Mouse (Mus musculus): ENCODE data around the gene 1810046K07Rik.

Gene 1810046K07Rik

GRCm38 (mm10) chr9:51328731-51329130 lies at the start of gene 1810046K07Rik:
Gene 1810046K07Rik, minus strand, starts transcription at chr9:51328917.
- DNase-seq (ENCODE audit: low read depth, low spot score), result no peak

DNA sequence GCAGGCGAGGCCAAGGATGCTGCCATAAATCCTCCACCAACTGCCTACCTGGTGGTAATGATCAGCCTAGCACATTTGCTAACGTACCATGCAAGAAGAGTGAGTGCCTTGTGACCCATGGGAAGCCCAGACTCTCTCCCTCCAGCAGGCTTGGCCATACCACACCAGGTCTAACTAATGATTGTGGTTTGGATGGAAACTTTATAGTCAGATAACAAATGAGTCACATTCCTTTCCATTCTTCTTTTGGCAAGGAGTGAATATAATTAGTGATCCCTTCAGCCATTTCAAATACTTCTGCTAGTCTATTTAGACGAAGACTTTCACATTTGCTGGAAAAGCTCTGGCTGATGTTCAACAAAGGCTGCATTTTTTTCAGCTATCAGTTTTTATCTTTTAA lies 40.8 kb upstream of the 1810046K07Rik start:
- DNase-seq (ENCODE audit: low read depth, low spot score), result no peak

DNA sequence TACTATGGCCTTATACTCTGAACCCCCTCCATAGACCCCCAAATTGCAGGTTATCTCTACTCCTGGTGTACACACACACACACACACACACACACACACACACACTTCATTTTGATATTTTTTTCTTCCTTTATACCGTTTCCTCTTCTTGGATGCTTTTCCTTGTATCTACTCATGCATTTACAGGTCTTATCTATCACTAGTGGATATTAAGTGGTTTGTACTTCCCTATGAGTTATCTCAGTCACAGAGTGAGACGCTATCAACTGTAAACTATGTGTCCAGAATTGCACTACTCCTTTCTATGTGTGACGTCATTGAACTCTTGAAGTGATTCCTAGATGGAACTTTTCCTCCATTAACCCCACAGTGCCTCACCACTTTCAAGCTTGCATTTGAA lies 38.4 kb upstream of the 1810046K07Rik start:
- DNase-seq (ENCODE audit: low read depth, low spot score), result no peak

- DNase-seq (ENCODE audit: low read depth, low spot score), result no peak
Observed at GRCm38 (mm10) chr9:51364059-51364458, 35.3 kb upstream of the 1810046K07Rik start.

- DNase-seq (ENCODE audit: low read depth, low spot score), result no peak
Observed at GRCm38 (mm10) chr9:51353511-51353910, 24.8 kb upstream of the 1810046K07Rik start.

DNA sequence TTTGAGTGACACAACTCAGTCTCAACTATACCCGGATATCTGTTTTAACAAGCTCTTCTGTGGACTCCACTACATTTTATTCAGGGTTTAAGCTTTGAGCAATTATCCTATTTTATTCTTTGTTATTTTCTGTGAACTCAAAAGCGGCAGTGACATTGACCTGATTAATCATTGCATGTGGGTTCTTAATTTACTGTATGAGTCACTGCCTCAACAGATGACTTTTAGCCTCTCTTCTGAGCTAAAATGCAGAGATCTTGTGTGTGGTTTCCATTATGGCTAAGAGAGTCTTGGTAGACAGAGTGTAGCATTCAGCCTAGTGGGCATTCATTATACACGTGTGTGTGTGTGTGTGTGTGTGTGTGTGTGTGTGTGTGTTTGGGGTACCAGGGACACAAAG lies 24.2 kb upstream of the 1810046K07Rik start:
- DNase-seq (ENCODE audit: low read depth, low spot score), result no peak

- DNase-seq (ENCODE audit: low read depth, low spot score), result no peak
Observed at GRCm38 (mm10) chr9:51349422-51349821, 20.7 kb upstream of the 1810046K07Rik start.

DNA sequence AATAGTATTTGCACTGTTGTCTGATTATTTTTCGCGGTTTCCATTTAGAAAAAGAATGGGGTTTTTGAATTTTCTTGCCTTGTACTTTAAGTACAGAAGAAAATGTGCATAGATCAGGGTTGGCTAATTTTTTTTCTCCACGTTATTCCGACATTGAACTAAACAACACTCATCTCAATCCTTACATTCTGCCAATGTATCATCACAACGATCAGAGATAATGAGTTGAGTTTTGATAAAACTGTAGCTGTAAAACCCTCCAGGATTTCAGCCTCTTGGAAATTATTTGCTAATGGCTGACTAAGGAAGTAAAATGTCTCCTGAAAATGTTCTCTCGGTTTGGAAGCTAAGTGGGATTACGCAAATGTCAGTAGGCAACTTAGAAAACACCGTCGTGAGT lies 17.1 kb upstream of the 1810046K07Rik start:
- no peak for DNase-seq (ENCODE audit: low read depth, low spot score)

- DNase-seq (ENCODE audit: low read depth, low spot score), result no peak
Observed at GRCm38 (mm10) chr9:51335294-51336010, 6.7 kb upstream of the 1810046K07Rik start.

- no peak for DNase-seq (ENCODE audit: low read depth, low spot score)
Observed at GRCm38 (mm10) chr9:51331449-51332238, 2.9 kb upstream of the 1810046K07Rik start.

GRCm38 (mm10) chr9:51327555-51327903 lies 1.2 kb downstream of the 1810046K07Rik start:
- DNase-seq (ENCODE audit: low read depth, low spot score), result no peak

DNA sequence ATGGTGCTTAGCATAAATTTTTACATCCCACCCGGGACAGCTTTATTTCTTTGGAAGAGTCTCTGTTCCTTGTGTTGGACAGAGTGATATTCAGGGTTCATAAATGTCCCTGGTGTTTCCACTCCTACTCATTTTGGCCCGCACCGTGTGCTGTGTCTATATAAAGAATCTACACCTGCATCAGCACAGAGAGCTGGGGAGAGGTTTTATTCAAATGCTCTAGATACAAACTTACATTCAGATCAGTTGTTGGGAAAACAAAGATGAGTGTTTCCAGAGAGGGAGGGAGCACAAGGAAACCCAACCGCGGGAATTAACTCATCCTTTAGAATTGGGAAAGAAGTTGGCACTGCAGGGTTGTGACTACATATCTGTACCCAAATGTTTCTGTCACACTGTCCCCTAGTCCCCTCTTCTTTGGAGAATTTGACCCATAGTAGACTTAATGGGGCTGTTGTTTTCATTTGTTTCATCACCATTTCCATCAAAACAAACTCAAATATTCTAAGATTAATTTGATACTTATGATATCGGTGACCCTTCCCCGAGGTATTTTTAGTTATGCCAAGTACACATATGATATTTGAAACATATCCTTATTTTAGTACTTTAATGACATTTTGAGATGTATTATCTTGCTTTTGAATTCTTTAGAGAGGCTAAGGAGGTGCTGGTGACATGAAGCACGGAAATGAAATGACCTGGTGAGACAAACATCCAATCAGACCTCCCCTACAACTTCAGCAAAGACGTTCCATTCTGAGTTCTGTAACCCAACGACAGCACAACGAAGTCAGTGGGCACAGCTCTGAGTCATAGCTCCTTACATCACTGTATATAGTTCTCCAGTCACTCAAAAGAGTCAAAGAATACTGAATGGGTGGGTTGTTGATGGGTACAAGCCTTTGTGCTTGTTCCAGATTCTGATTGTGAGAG lies 1.8 kb downstream of the 1810046K07Rik start:
- DNase-seq (ENCODE audit: low read depth, low spot score), result no peak

GRCm38 (mm10) chr9:51324406-51325065 lies 4.2 kb downstream of the 1810046K07Rik start:
- no peak for DNase-seq (ENCODE audit: low read depth, low spot score)

DNA sequence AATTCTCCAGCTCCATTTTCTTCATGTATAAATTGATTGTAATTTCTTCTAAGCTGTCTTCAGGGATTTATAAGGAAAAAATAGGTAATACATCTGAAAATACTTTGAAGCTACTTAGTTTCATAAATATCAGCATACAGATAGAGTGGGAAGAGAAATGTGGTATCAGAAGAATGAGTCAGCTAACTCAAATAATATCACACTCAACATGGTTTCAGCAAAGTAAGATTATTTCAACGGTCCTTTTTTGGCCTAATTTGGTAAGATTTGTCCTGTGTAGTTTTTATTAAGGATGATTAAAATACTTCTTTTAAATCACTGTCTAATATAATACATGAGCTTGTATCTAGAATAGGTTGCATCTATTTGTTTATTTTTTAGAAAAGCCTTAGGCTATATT lies 8.6 kb downstream of the 1810046K07Rik start:
- DNase-seq (ENCODE audit: low read depth, low spot score), result no peak

DNA sequence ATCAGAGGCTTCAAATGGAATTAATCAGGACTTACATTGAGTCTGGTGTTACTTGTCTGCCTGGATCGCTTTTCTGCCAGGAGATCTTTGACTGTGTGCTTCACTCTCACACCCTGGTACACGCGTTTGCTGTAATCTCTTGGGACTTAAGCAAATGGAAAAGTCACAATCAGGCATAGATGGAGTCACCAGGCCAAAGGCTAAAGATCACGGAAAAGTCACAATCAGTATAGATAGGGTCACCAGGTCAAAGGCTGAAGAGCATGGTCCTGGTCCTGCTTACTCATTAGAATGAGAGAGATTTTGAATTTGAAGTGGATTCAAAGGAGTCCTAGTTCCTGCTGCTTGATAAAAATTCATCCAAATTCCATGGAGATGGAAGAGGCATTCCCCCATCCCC lies 10.5 kb downstream of the 1810046K07Rik start:
- DNase-seq (ENCODE audit: low read depth, low spot score), result no peak

DNA sequence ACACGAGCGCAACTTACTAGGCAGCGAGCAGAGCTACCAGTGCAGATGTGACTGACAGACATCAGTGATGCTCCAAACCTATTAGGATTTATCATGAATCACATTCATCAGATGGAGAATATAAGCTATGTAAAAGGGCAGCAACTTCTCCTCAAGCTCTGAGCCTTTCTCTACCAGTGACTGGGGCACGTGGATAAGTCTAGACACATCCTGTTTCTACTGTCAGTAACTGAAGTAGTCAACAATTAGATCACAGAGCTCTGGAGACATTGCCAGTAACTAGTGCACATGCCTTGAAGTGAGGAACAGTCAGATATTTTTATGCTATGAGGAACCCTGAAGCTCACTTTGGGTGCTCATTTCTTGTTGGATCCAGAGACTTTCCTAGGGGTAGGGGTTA lies 11.4 kb downstream of the 1810046K07Rik start:
- no peak for DNase-seq (ENCODE audit: low read depth, low spot score)

DNA sequence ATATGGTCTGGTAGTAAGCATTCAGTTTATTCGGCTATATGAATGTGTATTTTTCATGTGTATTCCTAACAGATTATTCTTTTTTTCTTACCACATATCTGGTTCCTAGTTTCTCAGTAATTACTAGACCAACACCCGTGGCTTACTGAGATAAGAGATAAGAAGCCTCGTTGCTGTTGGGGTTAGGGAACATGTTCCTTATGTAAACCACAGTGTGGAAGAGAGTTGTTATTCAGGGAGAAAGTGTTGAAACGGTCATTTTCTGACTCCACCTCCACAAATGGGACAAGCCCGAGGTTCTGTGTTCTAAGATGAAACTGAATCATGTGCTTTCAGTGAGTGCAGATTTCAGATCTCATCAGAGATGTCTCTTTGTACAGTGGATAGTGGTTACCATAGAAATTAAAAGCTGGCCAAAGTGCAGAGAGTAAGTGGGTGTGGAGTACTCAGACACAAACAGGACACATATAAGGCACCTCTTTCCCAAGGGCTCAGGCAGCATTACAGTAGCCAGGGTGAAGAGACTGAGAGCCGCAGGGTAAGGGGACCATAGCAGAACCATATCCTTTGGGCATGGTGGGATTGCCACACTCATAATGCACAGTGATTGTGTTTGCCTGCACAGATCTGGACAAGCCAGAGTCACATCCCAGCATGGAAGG lies 13.2 kb downstream of the 1810046K07Rik start:
- no peak for DNase-seq (ENCODE audit: low read depth, low spot score)

- no peak for DNase-seq (ENCODE audit: low read depth, low spot score)
Observed at GRCm38 (mm10) chr9:51312554-51313317, 16.0 kb downstream of the 1810046K07Rik start.

- DNase-seq (ENCODE audit: low read depth, low spot score), result no peak
Observed at GRCm38 (mm10) chr9:51310515-51310914, 18.2 kb downstream of the 1810046K07Rik start.

DNA sequence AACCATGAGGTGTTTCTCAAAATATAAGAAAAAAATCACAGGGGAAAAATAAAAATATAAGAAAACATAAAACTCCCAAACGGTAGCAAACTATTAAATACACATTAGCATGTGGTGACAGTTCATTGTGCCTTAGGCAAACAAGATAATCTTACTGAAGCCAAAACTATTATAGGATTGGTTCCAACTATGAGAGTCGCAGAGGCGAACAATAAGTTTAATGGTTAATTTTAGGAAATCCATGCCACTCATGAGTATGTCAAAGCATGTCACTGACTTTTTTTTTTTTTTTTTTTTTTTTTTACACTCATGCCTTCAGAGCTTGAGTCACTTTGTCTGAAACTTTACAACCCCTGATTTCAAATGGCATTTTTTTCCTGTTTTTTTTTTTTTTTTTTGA lies 22.4 kb downstream of the 1810046K07Rik start:
- DNase-seq (ENCODE audit: low read depth, low spot score), result no peak
